Mouse (Mus musculus) left cerebral cortex, adult 9 months (tissue): ENCODE measurements around the gene Snrpd3.
A peak's percentile ranks its signal among the peaks of the same experiment; 100 is the strongest.
"Not testable (repeated sequence)": the region's sequence is repeated elsewhere in the genome, so short reads cannot be mapped to it uniquely, and the experiment has no call there.

Source experiments
- DNase-seq, 2 experiments: peaks; one replicate each; pipeline ENCODE4 v3.0.0; 2022; ENCODE audit warnings: low spot score in 2 of 2

Gene Snrpd3

DNA sequence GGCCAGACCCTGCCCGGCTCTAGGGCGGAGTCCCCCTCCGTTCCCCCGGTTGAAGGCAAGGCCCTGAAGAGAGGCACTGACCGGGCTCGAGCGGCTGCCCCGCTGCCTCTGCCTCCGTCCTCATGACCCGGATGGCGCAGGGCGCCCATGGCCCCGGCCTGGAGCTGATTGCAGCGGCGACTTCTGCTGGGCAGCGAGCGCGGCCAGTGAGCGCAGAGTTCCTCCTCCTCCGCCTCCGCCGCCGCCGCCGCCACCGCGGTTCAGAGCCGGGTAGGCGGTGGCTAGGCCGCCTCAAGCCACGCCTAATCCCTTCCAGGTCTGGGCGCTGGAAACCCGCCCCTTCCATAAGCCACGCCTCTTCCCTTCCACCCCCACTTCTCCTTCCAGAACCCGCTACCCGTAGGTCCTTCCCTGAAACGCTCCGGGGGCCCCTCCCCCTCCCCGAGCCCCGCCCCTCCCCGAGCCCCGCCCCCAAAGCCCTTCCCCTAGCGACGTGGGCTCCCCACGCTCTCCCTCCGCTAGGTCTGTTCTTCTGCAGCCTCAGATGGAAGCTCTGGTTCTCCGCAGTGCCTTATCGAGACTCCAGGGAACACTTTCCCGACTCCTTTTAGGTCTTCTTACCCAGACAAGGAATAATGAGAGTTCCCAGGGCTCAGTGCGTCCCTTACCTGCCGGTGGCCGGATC is at the start of gene Snrpd3:
TSS of gene Snrpd3 (plus strand) at position 479 of the 685 bp plus-strand sequence.
- DNase-seq = peak; percentile 86 to 90

DNA sequence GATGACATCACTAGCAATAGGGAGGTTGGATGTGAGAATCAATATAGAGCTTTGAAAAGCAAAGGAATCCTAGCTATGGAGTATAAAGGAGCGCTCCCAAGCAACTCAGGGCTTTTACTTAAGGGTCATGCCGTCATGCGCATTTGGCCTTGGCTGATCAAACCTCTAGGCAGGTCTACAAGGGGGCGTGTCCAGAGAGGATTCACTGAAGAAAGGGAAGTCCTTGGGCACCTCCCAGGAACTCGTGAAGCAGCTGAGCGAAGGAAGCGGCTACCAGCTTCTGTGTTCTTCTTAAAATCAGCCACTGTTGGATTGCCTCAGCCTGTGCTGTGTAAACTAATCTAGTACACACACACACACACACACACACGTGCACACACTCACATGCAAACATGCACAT is 43.9 kb upstream of the Snrpd3 start:
- no peak for DNase-seq

DNA sequence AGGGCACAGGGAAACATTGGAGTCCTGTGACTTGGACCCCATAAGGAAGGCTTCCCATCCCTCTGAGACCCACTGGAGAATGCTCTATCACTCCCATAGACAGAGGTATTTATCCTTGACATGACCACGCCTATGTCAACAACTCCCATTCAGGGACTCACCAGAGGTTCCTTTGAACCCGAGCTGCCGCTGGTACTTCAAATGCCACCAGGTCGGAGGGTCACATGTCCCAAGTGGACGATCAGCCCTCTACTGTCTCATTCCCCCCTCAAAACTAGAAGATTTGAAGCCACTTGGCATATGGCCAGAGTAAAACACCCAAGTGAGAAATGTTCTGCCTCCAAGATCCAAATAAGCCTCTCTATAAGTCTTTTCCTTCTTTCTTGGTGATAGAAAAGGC is 42.8 kb upstream of the Snrpd3 start:
- DNase-seq = no peak

DNA sequence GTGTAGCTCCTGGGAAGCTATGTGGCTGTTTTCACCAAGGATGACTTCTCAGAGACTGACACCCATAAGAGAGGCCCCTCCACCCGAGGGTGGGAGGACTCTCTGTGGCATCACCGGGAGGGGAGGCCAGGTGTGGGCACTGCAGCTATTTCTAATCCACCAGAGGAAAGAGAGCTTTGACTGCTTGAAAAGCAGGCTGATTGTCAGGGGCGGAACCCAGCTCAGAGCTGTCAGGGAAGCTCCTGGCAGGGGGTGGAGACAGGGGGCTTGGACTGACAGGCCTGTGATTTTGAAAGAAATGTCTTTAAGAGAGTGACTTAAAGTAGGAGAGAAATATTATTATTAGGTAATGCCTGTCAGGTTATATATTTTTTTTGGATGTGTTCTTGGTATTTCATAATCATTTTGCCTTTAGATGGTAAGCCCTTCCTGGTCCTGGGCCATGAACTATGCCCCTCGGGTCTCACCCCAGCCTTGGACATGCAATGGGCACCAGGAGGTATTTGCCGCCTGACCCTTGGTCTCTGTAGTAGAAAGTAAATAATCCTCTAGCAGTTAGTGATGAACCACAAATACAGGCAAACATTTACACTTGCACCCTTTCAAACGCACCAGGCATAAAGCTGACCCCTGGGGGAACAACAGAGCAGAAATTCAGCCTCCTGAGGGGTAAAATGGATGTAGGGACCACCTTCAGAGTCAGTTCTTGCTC is 42.1 kb upstream of the Snrpd3 start:
- not testable (repeated sequence) for DNase-seq

DNA sequence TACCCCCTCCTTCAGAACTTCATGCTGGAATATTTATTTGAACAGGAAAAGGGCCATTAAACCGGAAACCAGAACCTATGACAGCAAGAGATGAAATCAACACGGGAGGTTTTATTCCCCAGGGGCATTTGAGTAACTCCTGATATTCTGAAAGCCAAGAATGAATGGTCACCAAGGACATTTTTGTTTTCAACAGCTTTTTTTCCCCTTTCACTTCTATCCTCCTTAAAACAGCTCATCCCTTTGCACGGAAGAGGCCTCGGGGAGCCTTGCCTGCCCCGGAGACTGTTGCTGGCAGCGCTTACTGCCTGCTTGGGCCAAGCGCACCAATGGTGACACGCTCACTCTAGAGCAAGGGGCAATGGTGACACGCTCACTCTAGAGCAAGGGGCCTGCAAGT is 40.3 kb upstream of the Snrpd3 start:
- no peak for DNase-seq

DNA sequence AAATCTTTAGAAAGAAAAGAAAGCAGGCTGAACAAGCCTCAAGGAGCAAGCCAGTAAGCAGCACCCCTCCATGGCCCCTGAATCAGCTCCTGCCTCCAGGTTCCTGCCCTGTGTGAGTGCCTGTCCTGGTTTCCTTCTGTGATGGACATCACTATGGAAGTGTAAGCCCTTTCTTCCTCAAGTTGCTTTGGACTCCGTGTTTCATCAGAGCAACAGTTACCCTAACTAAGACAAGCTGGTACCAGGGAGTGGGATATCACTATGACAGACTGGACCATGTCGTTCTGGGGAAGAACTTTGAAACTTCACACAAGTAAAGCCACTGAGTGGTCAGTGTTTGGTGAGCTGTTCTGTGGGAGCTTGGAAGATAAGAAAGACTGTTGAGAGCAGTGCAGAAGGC is 37.4 kb upstream of the Snrpd3 start:
- no peak for DNase-seq

DNA sequence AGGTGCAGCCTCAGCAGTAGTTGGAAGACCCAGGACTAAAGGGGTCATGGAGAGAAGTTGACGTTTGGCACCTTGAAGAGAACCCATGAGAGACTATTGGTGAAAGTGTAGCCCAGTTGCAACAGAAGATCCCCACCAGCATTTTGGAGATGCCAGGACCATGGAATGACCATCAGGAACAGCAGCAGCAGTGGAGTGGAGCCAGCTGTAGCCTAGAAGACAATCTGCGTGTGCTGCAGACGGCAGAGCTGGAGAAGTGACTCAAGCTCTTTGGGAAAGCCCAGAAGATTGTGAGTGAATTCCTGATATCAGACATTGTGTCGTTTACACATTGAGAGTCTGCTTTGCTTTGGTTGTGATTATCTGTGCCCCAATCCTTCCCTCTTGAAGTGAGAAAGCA is 35.6 kb upstream of the Snrpd3 start:
- DNase-seq = no peak

DNA sequence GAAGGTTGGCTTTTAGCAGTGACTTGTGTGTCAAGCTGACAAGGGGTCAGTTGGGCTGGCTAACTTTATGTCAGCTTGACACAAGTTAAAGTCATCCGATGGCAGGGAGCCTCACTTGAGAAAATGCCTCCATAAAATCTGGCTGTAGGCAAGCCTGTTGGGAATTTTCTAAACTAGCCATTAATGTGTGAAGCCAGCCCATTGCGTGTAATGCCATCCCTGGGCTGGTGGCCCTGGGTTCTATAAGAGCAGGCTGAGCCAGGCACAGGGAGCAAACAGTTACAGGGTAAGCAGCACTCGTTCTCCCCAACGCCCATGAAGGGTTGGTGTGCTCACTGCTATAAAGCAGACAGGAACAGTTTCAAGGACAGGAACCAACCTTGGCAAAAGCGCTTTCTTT is 35.1 kb upstream of the Snrpd3 start:
- no peak for DNase-seq

DNA sequence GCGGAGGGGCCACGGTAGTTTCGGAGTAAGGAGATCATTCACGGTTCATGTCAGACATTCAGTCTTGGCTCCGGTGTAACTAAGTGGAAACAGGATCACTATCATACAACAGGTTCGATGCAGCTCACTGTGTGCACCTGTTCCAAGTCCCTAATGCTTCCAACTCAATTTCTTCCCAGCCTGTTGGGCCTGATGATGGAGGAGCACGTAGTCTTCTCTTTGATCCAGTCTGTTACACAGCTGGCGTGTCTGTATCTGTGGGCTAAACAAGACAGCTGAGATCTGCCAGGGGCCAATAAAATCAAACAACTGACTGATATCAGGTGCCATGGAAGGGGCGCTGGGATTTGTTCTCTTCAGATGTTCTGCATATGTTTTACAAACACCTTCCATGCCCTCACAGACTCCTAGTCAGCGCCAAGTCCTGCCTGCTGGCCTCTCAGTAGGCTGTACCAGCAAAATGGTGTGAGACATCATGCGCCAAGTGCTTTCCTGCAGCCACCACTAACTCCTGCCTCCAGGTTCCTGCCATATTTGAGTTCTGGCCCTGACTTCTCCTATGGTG is 34.4 kb upstream of the Snrpd3 start:
- no peak for DNase-seq

DNA sequence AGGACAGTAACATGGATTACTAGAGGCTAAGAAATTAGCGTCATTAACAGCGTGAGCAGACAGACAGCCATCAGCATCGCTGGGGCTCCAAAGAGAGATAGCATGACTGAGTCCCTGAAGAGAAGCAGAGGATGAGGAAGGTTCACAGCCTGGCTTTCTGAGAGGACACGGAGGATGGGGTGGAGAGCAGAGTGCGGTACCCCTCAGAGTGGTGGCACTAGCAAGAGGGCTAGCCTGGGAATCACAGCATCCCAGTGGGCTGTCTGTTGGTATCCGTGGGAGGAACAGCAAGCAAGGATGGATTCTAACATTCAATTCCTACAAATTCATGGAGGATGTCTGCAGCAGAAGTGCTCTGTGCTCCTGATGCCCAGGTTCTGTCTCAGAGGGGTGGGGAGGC is 33.3 kb upstream of the Snrpd3 start:
- DNase-seq = no peak

DNA sequence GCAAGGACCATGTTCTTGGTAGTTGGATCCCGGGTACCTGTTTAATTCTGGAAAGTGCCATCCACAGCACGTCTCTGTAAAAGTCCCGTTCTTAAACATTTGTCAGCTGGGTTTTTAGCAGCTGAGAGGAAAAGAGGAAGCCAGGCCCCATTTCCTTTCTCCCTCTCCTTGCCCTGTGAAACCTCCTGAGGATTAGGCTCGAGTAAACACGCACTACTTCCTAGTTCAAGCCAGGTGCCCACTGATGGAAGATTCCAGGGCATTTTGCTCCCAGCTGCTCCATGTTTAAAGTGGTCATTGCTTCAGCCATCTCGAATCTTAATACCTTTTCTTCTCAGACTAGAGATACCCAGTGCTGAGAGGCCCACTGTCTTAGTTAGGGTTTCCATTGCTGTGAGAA is 32.6 kb upstream of the Snrpd3 start:
- no peak for DNase-seq

DNA sequence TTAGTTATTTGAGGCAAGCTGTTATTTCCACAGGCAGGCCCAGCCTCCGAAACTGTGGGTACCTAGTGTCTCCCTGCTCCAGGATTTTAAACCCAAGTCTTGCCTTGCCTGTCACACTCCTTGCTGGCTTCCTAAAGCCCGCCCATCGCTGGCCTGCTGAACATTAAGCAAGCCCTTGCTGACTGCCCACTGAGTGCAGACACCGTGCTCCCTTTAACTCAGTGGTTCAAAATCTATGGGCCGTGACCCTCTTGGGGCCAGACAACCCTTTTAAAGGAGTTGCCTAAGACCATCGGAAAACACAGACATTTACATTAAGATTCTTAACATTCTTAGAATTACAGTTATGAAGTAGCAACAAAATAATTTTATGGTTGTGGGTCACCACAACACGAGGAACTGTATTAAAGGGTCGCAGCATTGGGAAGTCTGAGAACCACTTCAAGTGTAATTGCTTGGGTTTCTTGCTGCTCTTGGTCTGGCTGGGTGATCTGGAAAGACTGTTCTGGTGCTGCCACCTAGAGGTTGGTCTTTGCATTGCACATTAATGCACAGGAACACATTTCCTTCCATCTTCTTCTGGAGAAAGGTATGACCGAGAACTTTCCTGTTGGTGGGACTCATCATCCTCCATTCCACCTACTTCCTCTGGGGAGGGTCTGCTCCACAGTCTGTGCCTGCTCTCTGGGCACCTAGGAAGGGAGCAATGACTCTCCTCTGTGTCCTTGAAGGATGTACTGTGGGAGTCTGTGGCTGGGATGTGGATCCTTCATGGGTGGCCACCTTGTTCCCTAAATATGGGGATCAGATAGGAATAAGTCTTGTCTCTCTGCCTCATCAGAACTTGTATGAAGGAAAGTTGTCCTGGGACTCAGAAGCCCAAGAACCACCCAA is 31.0 kb upstream of the Snrpd3 start:
- peak in 1 of 2 experiments; percentile 86 for DNase-seq

DNA sequence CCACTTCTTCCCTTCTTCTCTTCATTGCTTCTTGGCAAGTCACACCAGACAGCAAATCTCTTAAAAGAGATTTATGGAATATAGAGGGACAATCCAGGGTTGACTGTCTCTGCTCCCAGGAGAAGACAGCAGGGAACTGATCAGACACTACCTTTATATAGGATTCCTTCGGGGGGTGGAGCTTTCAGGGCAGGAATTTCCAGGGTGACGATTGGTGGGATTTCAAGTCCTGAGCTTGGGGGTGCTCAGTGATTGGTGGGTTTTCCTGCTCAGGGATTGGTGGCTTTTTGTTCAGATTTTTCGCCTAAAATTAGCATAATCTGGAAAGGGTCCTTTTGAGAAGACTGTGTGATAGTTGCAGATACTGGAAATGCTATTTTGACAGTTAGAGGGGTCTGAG is 30.2 kb upstream of the Snrpd3 start:
- DNase-seq = no peak

DNA sequence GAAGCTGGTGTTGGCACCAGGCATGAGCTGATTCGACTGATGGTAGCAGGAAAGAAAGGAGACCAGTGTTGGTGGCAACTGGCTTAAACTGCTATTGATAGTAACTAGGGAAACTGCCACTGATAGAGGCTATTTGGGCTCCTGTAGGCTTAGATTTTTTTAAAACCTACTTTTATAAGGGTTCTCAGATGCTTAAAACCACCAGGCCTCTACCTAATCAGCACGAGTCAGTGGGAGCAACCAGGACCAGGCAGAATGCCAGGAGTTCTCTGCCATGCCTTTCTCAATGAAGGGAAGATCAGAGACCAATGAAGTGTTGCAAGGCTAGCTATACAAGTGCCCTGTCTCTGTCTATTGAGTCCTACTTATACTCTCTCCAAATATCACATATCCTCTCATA is 27.8 kb upstream of the Snrpd3 start:
- no peak for DNase-seq

DNA sequence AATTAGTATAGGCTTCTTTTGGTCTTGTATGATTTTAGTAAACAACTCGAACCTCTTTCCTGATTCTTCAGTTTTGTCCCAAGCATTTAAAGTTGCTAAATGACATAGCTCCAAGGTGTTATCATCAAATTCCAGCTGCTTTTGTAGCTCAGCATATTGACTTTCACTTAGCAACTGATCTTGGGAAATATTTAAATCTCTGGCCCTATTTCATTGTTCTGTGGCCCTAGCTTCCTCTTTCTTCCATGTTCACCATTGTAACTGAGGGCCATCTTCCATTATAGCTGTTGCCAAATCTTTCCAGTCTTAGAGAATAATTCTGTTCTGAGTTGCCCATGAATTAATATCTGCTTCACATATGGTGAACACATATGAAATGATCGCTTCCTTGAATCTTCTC is 26.6 kb upstream of the Snrpd3 start:
- DNase-seq = no peak

DNA sequence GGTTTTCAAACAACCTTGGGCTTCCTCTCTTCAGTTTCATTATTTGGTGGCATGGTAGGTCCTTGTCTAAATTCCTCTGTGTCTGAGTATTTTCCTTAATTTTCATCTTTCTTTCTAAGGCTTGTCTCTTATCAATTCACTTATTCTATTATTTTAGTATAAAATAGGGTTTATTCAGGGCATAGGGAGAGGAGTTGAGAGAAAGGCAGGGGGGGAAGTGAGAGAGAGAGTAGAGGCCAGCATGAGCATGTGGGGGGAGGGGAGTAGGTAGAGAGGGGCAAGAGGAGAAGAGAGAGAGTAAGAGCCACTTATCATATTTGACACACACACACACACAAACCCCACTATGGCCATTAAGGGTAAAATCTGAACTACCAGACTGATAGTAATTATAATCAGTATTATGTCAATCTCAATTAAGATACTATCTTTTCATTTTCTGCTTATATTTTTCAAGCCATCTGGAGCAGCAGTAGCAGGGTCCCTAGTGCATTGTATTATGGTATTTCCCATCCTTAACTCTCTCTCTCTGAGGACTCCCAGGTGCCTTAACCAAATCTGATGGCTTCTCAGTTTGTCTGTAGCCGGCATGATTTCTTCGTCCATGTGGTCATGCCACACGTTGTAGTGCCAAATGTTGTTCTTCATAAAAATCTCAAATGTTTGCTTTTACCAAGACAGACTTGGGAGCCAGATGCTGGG is 26.0 kb upstream of the Snrpd3 start:
- no peak for DNase-seq

DNA sequence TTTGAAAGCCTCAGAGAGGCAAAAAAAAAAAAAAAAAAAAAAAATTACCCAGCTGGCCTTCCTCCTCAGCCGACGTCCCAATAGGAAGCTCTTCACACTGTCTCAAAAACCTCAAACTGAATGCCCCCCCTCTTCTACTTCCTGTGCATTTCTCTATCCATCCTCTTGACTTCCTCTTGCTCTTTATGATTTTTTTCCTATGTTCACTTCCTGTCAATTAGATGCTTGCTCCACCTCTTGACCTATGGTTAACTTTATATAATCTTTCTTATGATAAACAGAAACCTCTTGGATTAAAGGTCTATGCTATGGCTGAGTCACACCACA is 25.5 kb upstream of the Snrpd3 start:
- DNase-seq = no peak

DNA sequence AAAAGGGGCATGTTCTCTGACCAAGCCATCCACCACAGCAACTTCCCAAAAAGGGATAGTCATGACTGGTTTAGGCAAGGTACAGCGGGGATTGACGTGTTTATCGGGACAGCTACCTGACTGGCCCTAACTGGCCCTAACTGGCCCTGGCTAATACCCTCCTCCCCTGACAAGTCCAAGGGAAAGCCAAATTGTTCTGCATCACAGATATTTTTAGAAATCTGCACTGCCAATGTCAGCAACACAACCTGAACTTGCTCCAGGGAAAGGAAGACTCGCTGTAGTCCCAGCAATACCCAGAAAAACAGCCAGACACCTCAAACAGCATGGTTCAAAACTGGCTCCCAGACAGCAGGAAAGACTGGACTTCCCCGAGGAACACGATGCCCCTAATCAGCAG is 22.0 kb upstream of the Snrpd3 start:
- DNase-seq = no peak

DNA sequence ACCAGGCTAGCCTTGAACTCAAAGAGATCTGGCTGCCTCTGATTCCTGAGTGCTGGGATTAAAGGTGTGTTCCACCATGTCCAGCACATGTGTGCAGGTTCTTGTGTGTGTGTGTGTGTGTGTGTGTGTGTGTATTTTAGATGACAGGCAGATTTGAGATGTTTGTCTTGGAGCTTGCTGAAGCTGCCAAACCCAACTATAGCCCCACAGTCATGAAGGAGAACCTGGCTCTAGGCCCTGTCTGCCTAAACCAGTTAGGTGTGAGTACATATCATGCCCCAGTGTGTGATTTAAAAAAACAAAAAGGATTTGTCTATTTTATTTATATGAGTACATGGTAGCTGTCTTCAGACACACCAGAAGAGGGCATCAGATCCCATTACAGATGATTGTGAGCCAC is 21.4 kb upstream of the Snrpd3 start:
- no peak for DNase-seq

DNA sequence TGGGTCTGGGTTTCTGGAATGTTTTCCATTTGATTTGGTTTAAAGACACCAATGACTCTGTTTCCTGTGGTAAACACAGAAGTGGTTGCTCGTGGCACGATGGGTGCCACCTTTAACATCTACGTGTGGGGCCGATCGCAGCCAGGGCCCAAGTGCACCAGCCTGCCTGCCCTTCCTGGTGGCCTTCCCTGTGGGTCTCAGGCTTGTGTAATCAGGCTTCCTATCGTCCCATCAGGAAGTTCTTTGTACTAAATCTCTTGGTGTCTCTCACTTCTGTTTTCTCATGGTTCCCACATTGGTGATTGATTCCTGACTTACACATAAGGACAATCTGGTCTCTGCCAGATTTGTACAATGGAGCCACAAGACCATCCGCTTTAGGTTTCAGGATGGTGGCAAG is 18.1 kb upstream of the Snrpd3 start:
- DNase-seq = not testable (repeated sequence)

DNA sequence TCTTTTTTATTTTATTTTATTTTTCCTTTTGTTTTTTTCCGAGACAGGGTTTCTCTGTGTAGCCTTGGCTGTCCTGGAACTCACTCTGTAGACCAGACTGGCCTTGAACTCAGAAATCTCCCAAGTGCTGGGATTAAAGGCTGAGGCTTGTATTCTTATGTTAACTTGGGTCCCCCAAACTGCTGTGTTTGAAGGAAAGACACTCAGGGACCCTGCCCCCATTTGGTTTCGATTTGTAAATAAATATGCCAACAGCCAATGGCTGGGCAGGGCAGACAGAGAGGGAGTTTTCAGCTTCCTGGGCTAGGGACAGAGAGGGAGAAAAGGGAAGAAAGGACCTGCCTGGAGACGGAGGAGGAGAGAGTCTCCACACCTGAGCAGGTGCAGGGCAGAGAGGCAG is 17.6 kb upstream of the Snrpd3 start:
- DNase-seq = no peak

DNA sequence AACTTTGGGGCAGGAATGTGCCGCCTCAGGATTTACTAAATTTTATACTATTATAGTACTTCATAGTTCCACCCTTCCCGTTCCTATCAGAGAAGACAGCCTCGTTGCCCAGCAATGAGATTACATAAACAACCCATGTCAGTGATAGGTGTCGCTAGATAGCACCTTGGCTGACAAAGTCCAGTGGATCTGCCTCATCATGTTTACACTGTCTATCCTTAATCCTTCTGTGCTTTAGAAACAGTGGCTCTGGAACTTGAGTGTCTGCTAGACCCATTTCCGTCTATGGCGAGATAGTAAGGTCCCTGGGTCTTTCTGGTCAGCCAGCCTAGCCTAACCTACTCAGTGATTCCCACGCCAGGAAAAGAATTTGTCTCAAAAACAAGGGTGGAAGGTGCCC is 17.0 kb upstream of the Snrpd3 start:
- DNase-seq = no peak
